Mouse (Mus musculus): ENCODE measurements around the gene Zfp93. TPM values are rescaled to one million over a fixed set of nuclear protein-coding genes. Genes with fewer than 3 reads are reported as not detected.

Zfp93 gene
- polyA plus RNA-seq, 1 experiment from 2014 or later = 5.3 TPM

- Histone ChIP-seq H3K27ac (ENCODE audit: low read length) (no peak overlapping the region), H3K36me3 (ENCODE audit: insufficient read depth, low read length) (no peaks in the 10 kb centered on the region), H3K4me1 (ENCODE audit: insufficient read depth, low read depth, low read length) (no peaks in the 10 kb centered on the region), H3K4me2 (replicated peaks; ENCODE audit: low read depth, low read length) (no peak overlapping the region), H3K9me3 (ENCODE audit: low read length) (no peaks in the 10 kb centered on the region), H3K9ac (replicated peaks; ENCODE audit: low read depth) (no peak overlapping the region), H3K4me3 (ENCODE audit: low read depth, low read length) (no peak overlapping the region), H3K27me3 (replicated peaks; ENCODE audit: insufficient read depth, low read length) (no peaks in the 10 kb centered on the region)
- 51% methylated on average over 10 of the region's 10 CpGs for WGBS
- ATAC-seq (no peak), DNase-seq (ENCODE audit: low spot score) (no peak)
- TF ChIP-seq EP300 (IDR thresholded peaks at IDR 0.05) (no peak), CTCF (IDR thresholded peaks at IDR 0.05) (no peak)
Observed at GRCm38 (mm10) chr7:24280031-24280857, 10.0 kb downstream of the Zfp93 start.

- Histone ChIP-seq H3K36me3 (ENCODE audit: insufficient read depth, low read length) (no peaks in the 10 kb centered on the region), H3K4me2 (replicated peaks; ENCODE audit: low read depth, low read length) (no peak overlapping the region), H3K9me3 (ENCODE audit: low read length) (no peaks in the 10 kb centered on the region), H3K27me3 (replicated peaks; ENCODE audit: insufficient read depth, low read length) (no peaks in the 10 kb centered on the region), H3K9ac (replicated peaks; ENCODE audit: low read depth) (no peak overlapping the region), H3K4me3 (ENCODE audit: low read depth, low read length) (no peak overlapping the region), H3K4me1 (ENCODE audit: insufficient read depth, low read depth, low read length) (no peaks in the 10 kb centered on the region), H3K27ac (ENCODE audit: low read length) (no peak overlapping the region)
- no peak for ATAC-seq
- TF ChIP-seq EP300 (IDR thresholded peaks at IDR 0.05) = no peak
- no peak for TF ChIP-seq CTCF (IDR thresholded peaks at IDR 0.05)
- WGBS = 56% methylated on average over 4 of the region's 4 CpGs
- DNase-seq (ENCODE audit: low spot score) = no peak
Observed at GRCm38 (mm10) chr7:24280858-24281145, 10.6 kb downstream of the Zfp93 start.

GRCm38 (mm10) chr7:24286090-24286489 is 15.9 kb downstream of the Zfp93 start:
- ATAC-seq (no peak), DNase-seq (ENCODE audit: low spot score) (no peak)
- no peak overlapping the region for H3K4me2 ChIP-seq (replicated peaks; ENCODE audit: low read depth, low read length)
- H3K9me3 ChIP-seq (ENCODE audit: low read length) = no peaks in the 10 kb centered on the region
- H3K9ac ChIP-seq (replicated peaks; ENCODE audit: low read depth) = no peak overlapping the region
- H3K4me3 ChIP-seq (ENCODE audit: low read depth, low read length) = no peak overlapping the region
- H3K36me3 ChIP-seq (ENCODE audit: insufficient read depth, low read length) = peaks cover 8% of the 10 kb centered on the region; the same call in 1 of the 2 replicates
- TF ChIP-seq CTCF (IDR thresholded peaks at IDR 0.05) (no peak; the same call in 1 of the 2 replicates), EP300 (IDR thresholded peaks at IDR 0.05) (no peak)
- no peaks in the 10 kb centered on the region for H3K4me1 ChIP-seq (ENCODE audit: insufficient read depth, low read depth, low read length)
- no peak overlapping the region for H3K27ac ChIP-seq (ENCODE audit: low read length)
- WGBS = 44% methylated on average over 4 of the region's 4 CpGs
- H3K27me3 ChIP-seq (replicated peaks; ENCODE audit: insufficient read depth, low read length) = no peaks in the 10 kb centered on the region

GRCm38 (mm10) chr7:24286916-24287315 is 16.7 kb downstream of the Zfp93 start:
- TF ChIP-seq CTCF (IDR thresholded peaks at IDR 0.05) (no peak), EP300 (IDR thresholded peaks at IDR 0.05) (no peak)
- H3K27ac ChIP-seq (ENCODE audit: low read length) = no peak overlapping the region
- ATAC-seq (no peak), DNase-seq (ENCODE audit: low spot score) (no peak)
- H3K9me3 ChIP-seq (ENCODE audit: low read length) = no peaks in the 10 kb centered on the region
- H3K9ac ChIP-seq (replicated peaks; ENCODE audit: low read depth) = no peak overlapping the region
- H3K36me3 ChIP-seq (ENCODE audit: insufficient read depth, low read length) = peaks cover 15% of the 10 kb centered on the region
- no peaks in the 10 kb centered on the region for H3K4me1 ChIP-seq (ENCODE audit: insufficient read depth, low read depth, low read length)
- H3K27me3 ChIP-seq (replicated peaks; ENCODE audit: insufficient read depth, low read length) = no peaks in the 10 kb centered on the region
- no peak overlapping the region for H3K4me3 ChIP-seq (ENCODE audit: low read depth, low read length)
- WGBS = 72% methylated on average over 4 of the region's 4 CpGs
- no peak overlapping the region for H3K4me2 ChIP-seq (replicated peaks; ENCODE audit: low read depth, low read length)

- TF ChIP-seq EP300 (IDR thresholded peaks at IDR 0.05) = no peak
- TF ChIP-seq CTCF (IDR thresholded peaks at IDR 0.05) = no peak
- H3K9me3 ChIP-seq (ENCODE audit: low read length) = no peaks in the 10 kb centered on the region
- DNase-seq (ENCODE audit: low spot score) (no peak), ATAC-seq (no peak)
- no peaks in the 10 kb centered on the region for H3K4me1 ChIP-seq (ENCODE audit: insufficient read depth, low read depth, low read length)
- WGBS = 86% methylated on average over 5 of the region's 5 CpGs
- H3K4me2 ChIP-seq (replicated peaks; ENCODE audit: low read depth, low read length) = no peak overlapping the region
- no peak overlapping the region for H3K4me3 ChIP-seq (ENCODE audit: low read depth, low read length)
- H3K36me3 ChIP-seq (ENCODE audit: insufficient read depth, low read length) = peaks cover 22% of the 10 kb centered on the region
- no peak overlapping the region for H3K27ac ChIP-seq (ENCODE audit: low read length)
- no peak overlapping the region for H3K9ac ChIP-seq (replicated peaks; ENCODE audit: low read depth)
- H3K27me3 ChIP-seq (replicated peaks; ENCODE audit: insufficient read depth, low read length) = no peaks in the 10 kb centered on the region
Observed at GRCm38 (mm10) chr7:24287670-24288069, 17.4 kb downstream of the Zfp93 start.

- H3K36me3 ChIP-seq (ENCODE audit: insufficient read depth, low read length) = peaks cover 22% of the 10 kb centered on the region
- no peaks in the 10 kb centered on the region for H3K4me1 ChIP-seq (ENCODE audit: insufficient read depth, low read depth, low read length)
- no peaks in the 10 kb centered on the region for H3K27me3 ChIP-seq (replicated peaks; ENCODE audit: insufficient read depth, low read length)
- WGBS = 83% methylated on average over 6 of the region's 6 CpGs
- H3K9me3 ChIP-seq (ENCODE audit: low read length) = no peaks in the 10 kb centered on the region
- no peak overlapping the region for H3K4me3 ChIP-seq (ENCODE audit: low read depth, low read length)
- H3K9ac ChIP-seq (replicated peaks; ENCODE audit: low read depth) = no peak overlapping the region
- no peak for ATAC-seq
- H3K27ac ChIP-seq (ENCODE audit: low read length) = no peak overlapping the region
- DNase-seq (ENCODE audit: low spot score) = no peak
- TF ChIP-seq EP300 (IDR thresholded peaks at IDR 0.05) = no peak
- no peak for TF ChIP-seq CTCF (IDR thresholded peaks at IDR 0.05)
- no peak overlapping the region for H3K4me2 ChIP-seq (replicated peaks; ENCODE audit: low read depth, low read length)
Observed at GRCm38 (mm10) chr7:24288512-24288911, 18.3 kb downstream of the Zfp93 start.
